Mouse (Mus musculus): ENCODE measurements around the gene Trappc3. TPM values are rescaled to one million over a fixed set of nuclear protein-coding genes. Genes with fewer than 3 reads are reported as not detected.

The Trappc3 gene
- polyA plus RNA-seq, 1 experiment = 25.7 TPM

GRCm38 (mm10) chr4:126315931-126316330, 53.8 kb downstream of the Trappc3 start:
- no peaks in the 10 kb centered on the region; the same call in 1 of the 2 replicates for H3K4me1 ChIP-seq (ENCODE audit: control insufficient read depth, insufficient read depth, insufficient read length)

DNA sequence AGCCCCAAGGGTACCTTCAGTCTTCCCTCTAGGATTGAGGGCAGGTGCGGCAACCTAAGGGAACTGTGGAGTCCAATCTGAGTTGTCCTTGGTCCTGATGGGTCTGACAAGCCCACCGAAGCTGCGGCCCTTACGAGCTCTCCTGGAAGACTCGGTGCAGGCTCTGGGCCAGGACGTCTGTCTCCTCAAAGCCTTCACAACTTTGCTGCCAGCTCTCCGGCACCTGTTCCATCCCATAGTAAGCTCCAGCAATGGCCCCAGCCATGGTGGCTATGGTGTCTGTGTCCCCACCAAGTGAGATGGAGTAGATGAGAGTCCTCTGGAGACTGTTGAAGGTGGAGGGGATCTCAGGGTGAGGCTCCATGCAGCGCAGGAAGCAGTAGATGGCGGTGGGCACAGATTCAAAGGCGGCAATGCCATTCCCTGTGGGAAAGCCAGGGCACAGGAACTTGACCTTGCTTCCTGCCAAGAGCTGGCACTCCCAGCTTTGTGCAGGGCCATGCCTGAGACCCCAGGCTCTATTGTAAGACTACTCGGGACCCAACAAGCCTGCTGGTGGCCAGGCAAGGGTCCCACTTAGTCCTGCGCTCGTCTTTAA, 54.4 kb downstream of the Trappc3 start:
- 92% methylated on average over 13 of the region's 13 CpGs for WGBS
- H3K4me1 ChIP-seq (ENCODE audit: control insufficient read depth, insufficient read depth, insufficient read length) = no peaks in the 10 kb centered on the region; the same call in 1 of the 2 replicates
- DNase-seq (ENCODE audit: low read depth in 1 of 2, low spot score in 2 of 2) = no peak
- H3K27ac ChIP-seq (ENCODE audit: insufficient read depth, low read length) = no peak overlapping the region
- H3K4me3 ChIP-seq (ENCODE audit: extremely low read depth, insufficient read depth, insufficient read length) = no peak overlapping the region
- H3K27me3 ChIP-seq (ENCODE audit: control insufficient read depth, insufficient read depth, low read length) = no peaks in the 10 kb centered on the region
- H3K36me3 ChIP-seq (ENCODE audit: control insufficient read depth, insufficient read depth, low read length) = peaks cover 21% of the 10 kb centered on the region
- TF ChIP-seq CTCF (IDR thresholded peaks at IDR 0.05; ENCODE audit: extremely low read depth, insufficient read depth, insufficient read length, insufficient replicate concordance) = no peak
- no peak for TF ChIP-seq POLR2A (IDR thresholded peaks at IDR 0.05; ENCODE audit: low read depth, low read length)

More at GRCm38 (mm10) chr4:126315931-126316330, 53.8 kb downstream of the Trappc3 start:
- 76% methylated on average over 5 of the region's 5 CpGs for WGBS
- no peak for DNase-seq (ENCODE audit: low read depth in 1 of 2, low spot score in 2 of 2)
- TF ChIP-seq POLR2A (IDR thresholded peaks at IDR 0.05; ENCODE audit: low read depth, low read length) = no peak
- no peak for TF ChIP-seq CTCF (IDR thresholded peaks at IDR 0.05; ENCODE audit: extremely low read depth, insufficient read depth, insufficient read length, insufficient replicate concordance)
- no peak overlapping the region for H3K4me3 ChIP-seq (ENCODE audit: extremely low read depth, insufficient read depth, insufficient read length)
- H3K27me3 ChIP-seq (ENCODE audit: control insufficient read depth, insufficient read depth, low read length) = no peaks in the 10 kb centered on the region
- H3K36me3 ChIP-seq (ENCODE audit: control insufficient read depth, insufficient read depth, low read length) = peaks cover 21% of the 10 kb centered on the region
- H3K27ac ChIP-seq (ENCODE audit: insufficient read depth, low read length) = no peak overlapping the region

DNA sequence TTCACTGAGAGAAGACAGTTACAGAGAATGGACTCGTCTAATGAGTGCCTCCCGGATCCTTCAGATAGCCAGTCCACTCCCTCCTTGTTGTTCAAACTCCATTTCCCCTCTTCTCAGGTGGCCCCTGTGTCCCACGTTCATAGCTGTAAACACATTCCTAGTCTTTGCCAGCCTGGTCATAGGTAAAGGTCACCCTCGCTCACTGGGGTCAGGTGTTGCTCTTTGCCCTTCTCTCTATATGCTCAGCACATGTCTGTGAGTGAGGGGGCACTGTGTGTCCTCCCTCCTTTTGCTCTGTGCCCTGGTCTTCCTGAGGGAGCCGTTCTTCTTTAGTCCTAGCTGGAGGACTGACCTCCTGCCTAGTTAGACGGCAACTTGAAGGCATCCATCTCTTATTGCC, 57.7 kb downstream of the Trappc3 start:
- no peak for DNase-seq (ENCODE audit: low read depth in 1 of 2, low spot score in 2 of 2)
- H3K27ac ChIP-seq (ENCODE audit: insufficient read depth, low read length) = no peak overlapping the region
- H3K4me1 ChIP-seq (ENCODE audit: control insufficient read depth, insufficient read depth, insufficient read length) = peaks cover 4% of the 10 kb centered on the region; the same call in 1 of the 2 replicates
- H3K27me3 ChIP-seq (ENCODE audit: control insufficient read depth, insufficient read depth, low read length) = no peaks in the 10 kb centered on the region
- peaks cover 20% of the 10 kb centered on the region for H3K36me3 ChIP-seq (ENCODE audit: control insufficient read depth, insufficient read depth, low read length)
- TF ChIP-seq POLR2A (IDR thresholded peaks at IDR 0.05; ENCODE audit: low read depth, low read length) (no peak), CTCF (IDR thresholded peaks at IDR 0.05; ENCODE audit: extremely low read depth, insufficient read depth, insufficient read length, insufficient replicate concordance) (no peak)
- WGBS = 93% methylated on average over 6 of the region's 6 CpGs
- no peak overlapping the region for H3K4me3 ChIP-seq (ENCODE audit: extremely low read depth, insufficient read depth, insufficient read length)

- peak within 1 kb of the TSS; percentile 96 for H3K4me3 ChIP-seq (ENCODE audit: extremely low read depth, insufficient read depth, insufficient read length)
- WGBS = under 1% methylated on average over 78 of the region's 80 CpGs
- DNase-seq (ENCODE audit: low read depth in 1 of 2, low spot score in 2 of 2) = peak; percentile 92 to 98
- H3K27ac ChIP-seq (ENCODE audit: insufficient read depth, low read length) = peak within 1 kb of the TSS; percentile 48; the same call in 1 of the 2 replicates
- no peaks in the 10 kb centered on the region for H3K27me3 ChIP-seq (ENCODE audit: control insufficient read depth, insufficient read depth, low read length)
- TF ChIP-seq POLR2A (IDR thresholded peaks at IDR 0.05; ENCODE audit: low read depth, low read length) = peak; percentile 84
- peak; percentile 100 for TF ChIP-seq CTCF (IDR thresholded peaks at IDR 0.05; ENCODE audit: extremely low read depth, insufficient read depth, insufficient read length, insufficient replicate concordance)
- H3K4me1 ChIP-seq (ENCODE audit: control insufficient read depth, insufficient read depth, insufficient read length) = peaks cover 4% of the 10 kb centered on the region; the same call in 1 of the 2 replicates
- peaks cover 16% of the 10 kb centered on the region for H3K36me3 ChIP-seq (ENCODE audit: control insufficient read depth, insufficient read depth, low read length)
These were observed 59.2 kb downstream of the Trappc3 start, which contains the start of gene Adprhl2 for GRCm38 (mm10) chr4:126321111-126321853. Adprhl2 (minus strand) TSS chr4:126321703.

DNA sequence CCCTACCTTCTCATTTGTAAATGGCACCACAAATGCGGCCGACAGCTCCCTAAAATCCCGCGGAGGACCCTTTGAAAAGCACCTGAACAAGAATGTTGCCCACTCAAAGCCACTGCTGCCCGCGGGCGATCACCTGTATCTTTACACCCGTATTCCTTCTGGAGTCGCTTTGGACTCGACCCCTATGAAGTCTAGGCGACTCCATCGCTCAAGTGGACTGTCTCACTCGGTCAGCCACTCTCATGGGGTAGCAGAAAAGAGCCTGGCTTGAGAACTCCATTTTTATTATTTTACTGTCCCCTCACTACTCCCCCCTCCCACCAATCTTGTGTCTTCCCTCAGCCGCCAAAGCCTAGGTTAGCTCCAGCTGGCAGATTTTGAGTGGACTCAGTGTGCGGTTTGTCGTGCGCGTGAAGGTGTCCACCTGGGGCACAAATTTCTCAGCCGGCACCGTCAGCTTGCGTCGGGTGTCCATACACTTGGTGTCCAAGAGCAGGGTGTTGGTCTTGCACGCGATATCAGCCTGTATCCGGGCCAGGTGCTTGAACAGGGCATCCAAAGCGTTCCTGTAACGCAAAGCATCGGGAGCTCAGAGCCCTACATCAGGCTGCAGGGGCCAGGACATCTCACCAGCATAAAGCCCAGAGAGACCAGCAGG, 59.9 kb downstream of the Trappc3 start:
- no peak for DNase-seq (ENCODE audit: low read depth in 1 of 2, low spot score in 2 of 2)
- H3K4me3 ChIP-seq (ENCODE audit: extremely low read depth, insufficient read depth, insufficient read length) = peak overlapping the region; percentile 22; the same call in 1 of the 2 replicates
- TF ChIP-seq CTCF (IDR thresholded peaks at IDR 0.05; ENCODE audit: extremely low read depth, insufficient read depth, insufficient read length, insufficient replicate concordance) (no peak), POLR2A (IDR thresholded peaks at IDR 0.05; ENCODE audit: low read depth, low read length) (no peak)
- peaks cover 4% of the 10 kb centered on the region; the same call in 1 of the 2 replicates for H3K4me1 ChIP-seq (ENCODE audit: control insufficient read depth, insufficient read depth, insufficient read length)
- no peaks in the 10 kb centered on the region for H3K27me3 ChIP-seq (ENCODE audit: control insufficient read depth, insufficient read depth, low read length)
- 62% methylated on average over 28 of the region's 28 CpGs for WGBS
- H3K27ac ChIP-seq (ENCODE audit: insufficient read depth, low read length) = no peak overlapping the region
- peaks cover 9% of the 10 kb centered on the region for H3K36me3 ChIP-seq (ENCODE audit: control insufficient read depth, insufficient read depth, low read length)

DNA sequence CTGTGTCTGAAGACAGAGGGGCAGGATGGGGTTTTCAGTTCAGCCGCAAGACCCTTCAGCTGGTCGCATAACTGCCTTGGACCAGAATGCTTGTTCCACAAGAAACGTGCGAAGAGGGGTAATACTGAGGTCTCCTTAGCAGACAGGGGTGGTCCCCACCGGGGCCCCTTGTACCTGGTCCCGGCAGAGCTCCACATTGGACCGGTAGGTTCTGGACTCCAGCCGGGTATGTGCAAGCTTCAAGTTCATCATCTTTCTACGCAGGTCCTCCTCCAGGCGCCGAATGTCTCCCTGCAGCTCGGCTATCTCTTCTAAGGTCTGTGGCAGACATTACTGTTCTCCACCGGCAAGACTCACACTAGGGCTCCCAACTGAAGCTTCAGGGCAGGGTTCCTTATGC, 60.5 kb downstream of the Trappc3 start:
- Histone ChIP-seq H3K4me1 (ENCODE audit: control insufficient read depth, insufficient read depth, insufficient read length) (peaks cover 4% of the 10 kb centered on the region; the same call in 1 of the 2 replicates), H3K36me3 (ENCODE audit: control insufficient read depth, insufficient read depth, low read length) (peaks cover 3% of the 10 kb centered on the region; the same call in 1 of the 2 replicates), H3K27me3 (ENCODE audit: control insufficient read depth, insufficient read depth, low read length) (no peaks in the 10 kb centered on the region), H3K27ac (ENCODE audit: insufficient read depth, low read length) (no peak overlapping the region), H3K4me3 (ENCODE audit: extremely low read depth, insufficient read depth, insufficient read length) (no peak overlapping the region)
- WGBS = 96% methylated on average over 13 of the region's 13 CpGs
- no peak for DNase-seq (ENCODE audit: low read depth in 1 of 2, low spot score in 2 of 2)
- TF ChIP-seq POLR2A (IDR thresholded peaks at IDR 0.05; ENCODE audit: low read depth, low read length) (no peak), CTCF (IDR thresholded peaks at IDR 0.05; ENCODE audit: extremely low read depth, insufficient read depth, insufficient read length, insufficient replicate concordance) (no peak)
